Mouse (Mus musculus): ENCODE results near the gene Foxn3. TPM values are rescaled to one million over a fixed set of nuclear protein-coding genes. Genes with fewer than 3 reads are reported as not detected.

The Foxn3 gene
- total and polyA plus RNA-seq, 3 experiments = 9.7 to 26.8 (median 11.0) TPM

GRCm38 (mm10) chr12:99462302-99462701 is 101.1 kb downstream of the Foxn3 start:
- DNase-seq (ENCODE audit: extremely low read depth) = no peak
- in situ Hi-C loops (cut with MboI; ENCODE audit: low pct_ligation_motif_present, low pct_unique_long_range_greater_than_20kb, low sequenced_read_pairs) (no loop called here), dilution Hi-C loops (cut with MboI; ENCODE audit: extremely low pct_ligation_motif_present, extremely low pct_unique_long_range_greater_than_20kb, low sequenced_read_pairs) (no loop called here)
- TF ChIP-seq ETS1 (conservative IDR thresholded peaks at IDR 0.05; ENCODE audit: low read depth, low read length) = peak; percentile 39; the same call in 1 of the 2 replicates
- TF ChIP-seq CHD1 (IDR thresholded peaks at IDR 0.05; ENCODE audit: low read depth, low read length) = no peak
- TF ChIP-seq JUND (conservative IDR thresholded peaks at IDR 0.05; ENCODE audit: low read depth, low read length) = peak; percentile 52; the same call in 1 of the 2 replicates
- peak; percentile 80 for TF ChIP-seq EP300 (IDR thresholded peaks at IDR 0.05; ENCODE audit: low read length)
- TF ChIP-seq CHD2 (IDR thresholded peaks at IDR 0.05; ENCODE audit: low read length) = no peak
- TF ChIP-seq IRF4 (IDR thresholded peaks at IDR 0.05; ENCODE audit: low read depth, low read length) = peak; percentile 84
- no peak for TF ChIP-seq POLR2A (IDR thresholded peaks at IDR 0.05; ENCODE audit: low read depth, low read length)
- TF ChIP-seq ZNF384 (IDR thresholded peaks at IDR 0.05; ENCODE audit: low read depth, low read length) = peak; percentile 65
- no peaks in the 10 kb centered on the region for H3K9me3 ChIP-seq (replicated peaks; ENCODE audit: low read length)
- no peaks in the 10 kb centered on the region for H3K79me2 ChIP-seq (replicated peaks; ENCODE audit: control insufficient read depth, extremely low read depth, insufficient read depth, poor library complexity, severe bottlenecking)
- peaks cover 0 to 3% of the 10 kb centered on the region in 2 experiments for H3K36me3 ChIP-seq (replicated peaks in 1 of 2; ENCODE audit: control insufficient read depth in 1 of 2, insufficient read depth in 1 of 2, low read length in 1 of 2)
- H3K4me3 ChIP-seq (replicated peaks in 1 of 3; ENCODE audit: low read depth in 2 of 3, low read length in 2 of 3, poor library complexity in 1 of 3) = no peak overlapping the region
- peaks cover 12 to 23% of the 10 kb centered on the region in 2 experiments; a peak in 3 of 4 replicates for H3K4me1 ChIP-seq (ENCODE audit: control insufficient read depth in 1 of 2, insufficient read depth in 2 of 2)
- H3K27me3 ChIP-seq (replicated peaks) = no peaks in the 10 kb centered on the region
- H3K9ac ChIP-seq (ENCODE audit: insufficient read depth, low read depth) = no peak overlapping the region
- H3K4me2 ChIP-seq (ENCODE audit: insufficient read depth, low read depth, poor library complexity, severe bottlenecking) = peak overlapping the region; percentile 77
- no peak overlapping the region for H3K27ac ChIP-seq (ENCODE audit: insufficient read depth, low read depth)

- H3K36me3 ChIP-seq (replicated peaks in 1 of 2; ENCODE audit: control insufficient read depth in 1 of 2, insufficient read depth in 1 of 2, low read length in 1 of 2) = peaks cover 0 to 3% of the 10 kb centered on the region in 2 experiments
- DNase-seq (ENCODE audit: extremely low read depth) = no peak
Observed at GRCm38 (mm10) chr12:99457521-99458205, 105.7 kb downstream of the Foxn3 start.

More at GRCm38 (mm10) chr12:99457521-99458205, 105.7 kb downstream of the Foxn3 start:
- H3K4me1 ChIP-seq (ENCODE audit: control insufficient read depth in 1 of 2, insufficient read depth in 2 of 2) = peaks cover 6 to 30% of the 10 kb centered on the region in 2 experiments
- H3K4me3 ChIP-seq (replicated peaks in 1 of 3; ENCODE audit: low read depth in 2 of 3, low read length in 2 of 3, poor library complexity in 1 of 3) = no peak overlapping the region
- no peak overlapping the region for H3K27ac ChIP-seq (ENCODE audit: insufficient read depth, low read depth)
- no peak for TF ChIP-seq NELFE (IDR thresholded peaks at IDR 0.05; ENCODE audit: low read depth, low read length)
- TF ChIP-seq ETS1 (conservative IDR thresholded peaks at IDR 0.05; ENCODE audit: low read depth, low read length) = no peak
- no peak for TF ChIP-seq CTCF (conservative IDR thresholded peaks at IDR 0.05 in 1 of 2, IDR thresholded peaks at IDR 0.05 in 1 of 2; ENCODE audit: low read depth in 2 of 2, low read length in 2 of 2)
- no peak for TF ChIP-seq TCF12 (IDR thresholded peaks at IDR 0.05; ENCODE audit: low read depth, low read length)
- TF ChIP-seq IRF4 (IDR thresholded peaks at IDR 0.05; ENCODE audit: low read depth, low read length) = no peak
- no peak for TF ChIP-seq ELF1 (IDR thresholded peaks at IDR 0.05; ENCODE audit: low read depth, low read length)
- TF ChIP-seq RCOR1 (conservative IDR thresholded peaks at IDR 0.05; ENCODE audit: low read depth, low read length) = no peak
- TF ChIP-seq USF1 (IDR thresholded peaks at IDR 0.05; ENCODE audit: low read depth, low read length) = no peak
- TF ChIP-seq JUN (IDR thresholded peaks at IDR 0.05; ENCODE audit: insufficient read depth, low read depth, low read length) = no peak
- TF ChIP-seq ZKSCAN1 (IDR thresholded peaks at IDR 0.05; ENCODE audit: borderline replicate concordance, low read depth, low read length) = no peak
- TF ChIP-seq GABPA (IDR thresholded peaks at IDR 0.05; ENCODE audit: insufficient replicate concordance, low read depth, low read length) = no peak
- no peak for TF ChIP-seq JUND (conservative IDR thresholded peaks at IDR 0.05; ENCODE audit: low read depth, low read length)
- no peak for TF ChIP-seq MAX (IDR thresholded peaks at IDR 0.05; ENCODE audit: low read length)
- no peak for TF ChIP-seq CHD1 (IDR thresholded peaks at IDR 0.05; ENCODE audit: low read depth, low read length)
- H3K9ac ChIP-seq (ENCODE audit: insufficient read depth, low read depth) = no peak overlapping the region
- dilution Hi-C loops (cut with MboI; ENCODE audit: extremely low pct_ligation_motif_present, extremely low pct_unique_long_range_greater_than_20kb, low sequenced_read_pairs) (no loop called here), in situ Hi-C loops (cut with MboI; ENCODE audit: low pct_ligation_motif_present, low pct_unique_long_range_greater_than_20kb, low sequenced_read_pairs) (no loop called here)
- no peaks in the 10 kb centered on the region; the same call in 1 of the 2 replicates for H3K79me2 ChIP-seq (replicated peaks; ENCODE audit: control insufficient read depth, extremely low read depth, insufficient read depth, poor library complexity, severe bottlenecking)
- no peak overlapping the region for H3K4me2 ChIP-seq (ENCODE audit: insufficient read depth, low read depth, poor library complexity, severe bottlenecking)
- no peaks in the 10 kb centered on the region for H3K9me3 ChIP-seq (replicated peaks; ENCODE audit: low read length)
- H3K27me3 ChIP-seq (replicated peaks) = no peaks in the 10 kb centered on the region

Data from CH12.LX (cell line).